ENCODE assay signal across 9 mouse cellular contexts in the genomic region with DNA sequence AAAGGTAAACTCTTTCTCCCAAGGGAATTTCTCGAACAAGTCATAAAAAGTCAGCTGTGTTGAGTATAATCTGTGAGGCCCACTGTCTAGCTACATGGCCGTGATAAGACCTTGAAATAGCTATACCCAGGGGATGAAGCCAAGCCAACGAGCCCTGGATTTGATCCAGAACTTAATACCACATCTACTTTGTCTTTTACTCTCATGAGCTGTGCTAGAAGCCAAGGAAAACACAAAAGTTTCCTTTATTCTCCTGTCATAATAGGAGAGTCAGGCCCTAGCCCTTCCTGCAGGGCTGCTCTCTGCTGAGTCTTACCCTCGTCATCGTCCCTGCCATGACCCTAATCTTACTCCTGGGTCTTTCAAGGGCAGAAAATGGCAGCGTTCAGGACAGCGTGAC. TPM values are rescaled to one million over a fixed set of nuclear protein-coding genes. Genes with fewer than 3 reads are reported as not detected.
DNase-seq lines count a peak whose midpoint lies in the region; ATAC-seq and TF ChIP-seq lines count a peak whose summit lies in the region.
"Had no signal": no experiment of that assay in that cellular context is flagged by ENCODE, and none has a peak within 500 bp of the region (broad histone marks: within the 10 kb centered on the region; RNA-seq: fewer than 3 reads in every experiment).

No protein-coding gene starts in this region.

- no peak for TF ChIP-seq CTCF in kidney, adult 2 months (conservative IDR thresholded peaks at IDR 0.05; ENCODE audit: insufficient read depth, insufficient read length, low read depth, low read length)

- no peak for TF ChIP-seq POLR2A in kidney, adult 2 months (IDR thresholded peaks at IDR 0.05; ENCODE audit: low read depth, low read length)
- no peak for TF ChIP-seq POLR2A in limb, embryonic 14.5 days (IDR thresholded peaks at IDR 0.05; ENCODE audit: borderline replicate concordance, extremely low read depth, insufficient read depth, insufficient read length)

- no peak overlapping the region for H3K27ac ChIP-seq in kidney, adult 2 months (ENCODE audit: insufficient read depth, low read depth, low read length)
- H3K27ac ChIP-seq in kidney, embryonic 15.5 days: no peak overlapping the region
- H3K27ac ChIP-seq in heart, embryonic 11.5 days (ENCODE audit: low read depth, low read length): no peak overlapping the region
- H3K27ac ChIP-seq in limb, embryonic 14.5 days (replicated peaks; ENCODE audit: low read depth, low read length): no peak overlapping the region
- H3K27ac ChIP-seq: lung, embryonic 15.5 days had no signal

- no peak overlapping the region for H3K4me3 ChIP-seq in kidney, adult 2 months (ENCODE audit: insufficient read depth, low read depth, low read length)
- no peak overlapping the region for H3K4me3 ChIP-seq in kidney, embryonic 15.5 days (replicated peaks)
- H3K4me3 ChIP-seq in heart, embryonic 11.5 days (ENCODE audit: low read depth, low read length): no peak overlapping the region
- H3K4me3 ChIP-seq in limb, embryonic 14.5 days (replicated peaks; ENCODE audit: low read length): no peak overlapping the region
- H3K4me3 ChIP-seq: lung, embryonic 15.5 days had no signal

- peak; percentile 66 for DNase-seq in kidney, adult 2 months
- peak; percentile 81 for DNase-seq in adipocyte (ENCODE audit: low spot score)
- DNase-seq in limb, embryonic 14.5 days (ENCODE audit: low spot score): peak; percentile 80
- no peak for DNase-seq in layer of hippocampus, adult 11-12 months (ENCODE audit: low spot score)
- no peak for DNase-seq in spleen, postnatal 10 days (ENCODE audit: low spot score in 2 of 2)
- DNase-seq in layer of hippocampus, adult 18-20 months (ENCODE audit: low spot score in 2 of 2): no peak

- 57% methylated on average over 7 of the region's 7 CpGs for WGBS in kidney, adult 2 months
- 61% methylated on average over 7 of the region's 7 CpGs for WGBS in kidney, embryonic 15.5 days
- WGBS in heart, embryonic 11.5 days (ENCODE audit: insufficient replicate concordance): 54% methylated on average over 7 of the region's 7 CpGs
- WGBS in limb, embryonic 14.5 days: 54% methylated on average over 7 of the region's 7 CpGs

- H3K27me3 ChIP-seq in kidney, adult 2 months (replicated peaks; ENCODE audit: control insufficient read depth, insufficient read depth, low read length): no peaks in the 10 kb centered on the region
- H3K27me3 ChIP-seq in kidney, embryonic 15.5 days: no peaks in the 10 kb centered on the region
- H3K27me3 ChIP-seq in heart, embryonic 11.5 days (ENCODE audit: control insufficient read depth, insufficient read depth, low read length): no peaks in the 10 kb centered on the region
- H3K27me3 ChIP-seq in limb, embryonic 14.5 days (ENCODE audit: control insufficient read depth, insufficient read depth, low read length): no peaks in the 10 kb centered on the region
- H3K27me3 ChIP-seq: lung, embryonic 15.5 days had no signal

- no peaks in the 10 kb centered on the region for H3K36me3 ChIP-seq in kidney, adult 2 months (ENCODE audit: control insufficient read depth, insufficient read depth, low read length)
- H3K36me3 ChIP-seq in kidney, embryonic 15.5 days: no peaks in the 10 kb centered on the region
- no peaks in the 10 kb centered on the region for H3K36me3 ChIP-seq in heart, embryonic 11.5 days (ENCODE audit: control insufficient read depth, insufficient read depth, low read length)
- H3K36me3 ChIP-seq in limb, embryonic 14.5 days (ENCODE audit: control insufficient read depth, insufficient read depth, low read length): no peaks in the 10 kb centered on the region
- H3K36me3 ChIP-seq: lung, embryonic 15.5 days had no signal

- no peak overlapping the region for H3K4me2 ChIP-seq in kidney, embryonic 15.5 days
- no peak overlapping the region for H3K4me2 ChIP-seq in heart, embryonic 11.5 days
- H3K4me2 ChIP-seq in limb, embryonic 14.5 days (replicated peaks; ENCODE audit: low read depth, low read length, severe bottlenecking): no peak overlapping the region
- H3K4me2 ChIP-seq: lung, embryonic 15.5 days had no signal

- H3K4me1 ChIP-seq in kidney, adult 2 months (ENCODE audit: control insufficient read depth, insufficient read depth, low read length): no peaks in the 10 kb centered on the region
- no peaks in the 10 kb centered on the region for H3K4me1 ChIP-seq in kidney, embryonic 15.5 days
- H3K4me1 ChIP-seq in heart, embryonic 11.5 days (ENCODE audit: control insufficient read depth, insufficient read depth, low read length): no peaks in the 10 kb centered on the region
- no peaks in the 10 kb centered on the region; the same call in 1 of the 2 replicates for H3K4me1 ChIP-seq in limb, embryonic 14.5 days (ENCODE audit: control insufficient read depth, insufficient read depth, low read length)
- H3K4me1 ChIP-seq: lung, embryonic 15.5 days had no signal

- no peaks in the 10 kb centered on the region for H3K9me3 ChIP-seq in kidney, embryonic 15.5 days (replicated peaks)
- no peaks in the 10 kb centered on the region for H3K9me3 ChIP-seq in heart, embryonic 11.5 days (replicated peaks; ENCODE audit: control insufficient read depth, low read length)
- no peaks in the 10 kb centered on the region for H3K9me3 ChIP-seq in limb, embryonic 14.5 days (ENCODE audit: control insufficient read depth, low read length)
- H3K9me3 ChIP-seq: lung, embryonic 15.5 days had no signal

- no peak for ATAC-seq in kidney, embryonic 15.5 days (replicated peaks; ENCODE audit: low FRiP score)
- ATAC-seq in heart, embryonic 11.5 days (replicated peaks; ENCODE audit: insufficient number of reproducible peaks, low FRiP score, low TSS enrichment): peak; percentile 68
- no peak for ATAC-seq in limb, embryonic 14.5 days (ENCODE audit: low FRiP score, low read depth)

- no peak overlapping the region for H3K9ac ChIP-seq in kidney, embryonic 15.5 days
- H3K9ac ChIP-seq in heart, embryonic 11.5 days (ENCODE audit: low read depth, low read length): no peak overlapping the region
- no peak overlapping the region for H3K9ac ChIP-seq in limb, embryonic 14.5 days (ENCODE audit: low read depth, low read length, severe bottlenecking)
- H3K9ac ChIP-seq: lung, embryonic 15.5 days had no signal

RNA-seq across cellular contexts. Expression of a gene that starts 28.5 kb away (rescaled TPM):
- polyA plus RNA-seq in kidney, adult 2 months (2012; rRNA removed): 4.4 and 7.0 TPM in 2 replicates
- polyA plus RNA-seq in kidney, embryonic 15.5 days (2015; fragmentation: Nextera tagmentation; extraction: Ambion mirVana): 19.1 and 21.3 TPM in 2 replicates
- polyA plus RNA-seq in heart, embryonic 11.5 days (2014; fragmentation: Nextera tagmentation; extraction: Ambion mirVana): 20.0 and 20.6 TPM in 2 replicates
- 6.4 and 8.9 TPM in 2 replicates for polyA plus RNA-seq in limb, embryonic 14.5 days (2012; rRNA removed)
- polyA plus RNA-seq in limb, embryonic 14.5 days (2014; fragmentation: Nextera tagmentation; extraction: Ambion mirVana): 30.1 and 31.3 TPM in 2 replicates
- total RNA-seq in layer of hippocampus, adult 18-20 months (2021): 10 to 100 TPM; 28.3 to 35.2 TPM

RNA-seq across cellular contexts. Expression of a gene that starts 50.1 kb away (rescaled TPM):
- polyA plus RNA-seq in kidney, adult 2 months (2012; rRNA removed): 5.4 and 8.1 TPM in 2 replicates
- polyA plus RNA-seq in kidney, embryonic 15.5 days (2015; fragmentation: Nextera tagmentation; extraction: Ambion mirVana): 99.0 and 99.6 TPM in 2 replicates
- 88.2 and 88.4 TPM in 2 replicates for polyA plus RNA-seq in heart, embryonic 11.5 days (2014; fragmentation: Nextera tagmentation; extraction: Ambion mirVana)
- 47.5 TPM in 2 replicates for polyA plus RNA-seq in limb, embryonic 14.5 days (2012; rRNA removed)
- polyA plus RNA-seq in limb, embryonic 14.5 days (2014; fragmentation: Nextera tagmentation; extraction: Ambion mirVana): 97.8 and 109 TPM in 2 replicates
- 10 to 100 TPM; 46.3 to 48.1 TPM for total RNA-seq in layer of hippocampus, adult 18-20 months (2021)

Comparison
In these comparisons a context has a peak if more than half of its experiments do, and no peak if none do; other contexts are left out.
1. DNase-seq: peak in kidney, adult 2 months (single experiment), adipocyte (single experiment) and limb, embryonic 14.5 days (single experiment); none in layer of hippocampus, adult 11-12 months (single experiment), spleen, postnatal 10 days (0 of 2) and layer of hippocampus, adult 18-20 months (0 of 2).